Mouse (Mus musculus) hindbrain, embryonic 15.5 days (tissue): ENCODE results near the gene Tmem40. TPM values are rescaled to one million over a fixed set of nuclear protein-coding genes. Genes with fewer than 3 reads are reported as not detected.

Source experiments
- ATAC-seq: fragments of 200-750 bp; cut with Nextera tagmentation; 2 replicates; pipeline ENCODE4 v1.8.0; 2017; ENCODE audit warnings: low read depth, moderate number of reproducible peaks, moderate TSS enrichment; ENCODE audit not compliant: low FRiP score
- H3K27ac ChIP-seq: fragments of 300-500 bp; sonication (generic); replicated peaks from 2 replicates; pipeline ENCODE4 v1.5.1; 2015; ENCODE audit warnings: mild to moderate bottlenecking, inconsistent platforms
- H3K27me3 ChIP-seq: fragments of 300-500 bp; sonication (generic); 2 replicates; pipeline ENCODE4 v1.6.1; 2015; ENCODE audit warnings: control low read depth, inconsistent platforms
- H3K36me3 ChIP-seq: fragments of 300-500 bp; sonication (generic); 2 replicates; pipeline ENCODE4 v1.6.1; 2015; ENCODE audit warnings: control low read depth, inconsistent platforms
- H3K4me1 ChIP-seq: fragments of 300-500 bp; sonication (generic); replicated peaks from 2 replicates; pipeline ENCODE4 v1.6.1; 2015; ENCODE audit warnings: control low read depth, inconsistent platforms
- H3K4me2 ChIP-seq: fragments of 300-500 bp; sonication (generic); 2 replicates; pipeline ENCODE4 v1.6.1; 2015; ENCODE audit warnings: moderate library complexity, mild to moderate bottlenecking, inconsistent platforms
- H3K4me3 ChIP-seq: fragments of 300-500 bp; sonication (generic); 2 replicates; pipeline ENCODE4 v1.5.1; 2015; ENCODE audit warnings: mild to moderate bottlenecking, inconsistent platforms
- H3K9ac ChIP-seq: fragments of 300-500 bp; sonication (generic); 2 replicates; pipeline ENCODE4 v1.6.1; 2015; ENCODE audit warnings: inconsistent platforms
- H3K9me3 ChIP-seq: fragments of 300-500 bp; sonication (generic); 2 replicates; pipeline ENCODE4 v1.6.1; 2016; ENCODE audit warnings: control low read depth, inconsistent platforms
- WGBS: fragments of 180-500 bp; shearing (Covaris S2); methylation state at CpG from one replicate; pipeline ENCODE4 v1.1.7; 2015; 5-methylcytosine and 5-hydroxymethylcytosine counted together
- polyA plus RNA-seq: library from polyadenylated mRNA; unstranded; fragments of >200 nt; fragmentation: Nextera tagmentation; extraction: Ambion mirVana; gene quantifications from 2 replicates; pipeline ENCODE4 v1.2.1, GENCODE M21; 2015

Tmem40 gene
- polyA plus RNA-seq, 1 experiment from 2014 or later: 1.5 TPM

GRCm38 (mm10) chr6:115696707-115697215 lies 65.4 kb downstream of the Tmem40 start:
- Histone ChIP-seq H3K27me3 (no peaks in the 10 kb centered on the region), H3K4me1 (0 out of 2 replicates have a peak, but pooled peaks cover 6% of the 10 kb centered on the region), H3K4me2 (no peak overlapping the region), H3K4me3 (no peak overlapping the region), H3K36me3 (no peaks in the 10 kb centered on the region), H3K9me3 (no peaks in the 10 kb centered on the region), H3K27ac (no peak overlapping the region), H3K9ac (no peak overlapping the region)
- ATAC-seq: no peak
- WGBS: 87% methylated on average over 7 of the region's 7 CpGs

- no peak overlapping the region for H3K27ac ChIP-seq
- no peaks in the 10 kb centered on the region for H3K9me3 ChIP-seq
- no peaks in the 10 kb centered on the region for H3K36me3 ChIP-seq
- H3K4me3 ChIP-seq: no peak overlapping the region
- ATAC-seq: no peak
- 57% methylated on average over 7 of the region's 7 CpGs for WGBS
- H3K4me2 ChIP-seq: no peak overlapping the region
- H3K27me3 ChIP-seq: no peaks in the 10 kb centered on the region
- no peak overlapping the region for H3K9ac ChIP-seq
- H3K4me1 ChIP-seq: 0 out of 2 replicates have a peak, but pooled peaks cover 6% of the 10 kb centered on the region
These were observed 67.1 kb downstream of the Tmem40 start for GRCm38 (mm10) chr6:115695124-115695523.

- H3K4me2 ChIP-seq: no peak overlapping the region
- no peak for ATAC-seq
- H3K4me3 ChIP-seq: no peak overlapping the region
- H3K9me3 ChIP-seq: no peaks in the 10 kb centered on the region
- no peak overlapping the region for H3K9ac ChIP-seq
- H3K27me3 ChIP-seq: no peaks in the 10 kb centered on the region
- WGBS: 54% methylated on average over 9 of the region's 9 CpGs
- no peak overlapping the region for H3K27ac ChIP-seq
- H3K4me1 ChIP-seq: 0 out of 2 replicates have a peak, but pooled peaks cover 6% of the 10 kb centered on the region
- H3K36me3 ChIP-seq: no peaks in the 10 kb centered on the region
These were observed 67.8 kb downstream of the Tmem40 start for GRCm38 (mm10) chr6:115694441-115694842.

GRCm38 (mm10) chr6:115692963-115693730 lies 69.1 kb downstream of the Tmem40 start:
- no peak for ATAC-seq
- no peaks in the 10 kb centered on the region for H3K27me3 ChIP-seq
- 0 out of 2 replicates have a peak, but pooled peaks cover 6% of the 10 kb centered on the region for H3K4me1 ChIP-seq
- H3K4me2 ChIP-seq: no peak overlapping the region
- no peaks in the 10 kb centered on the region for H3K9me3 ChIP-seq
- H3K27ac ChIP-seq: no peak overlapping the region
- no peaks in the 10 kb centered on the region for H3K36me3 ChIP-seq
- WGBS: 65% methylated on average over 5 of the region's 5 CpGs
- no peak overlapping the region for H3K4me3 ChIP-seq
- H3K9ac ChIP-seq: no peak overlapping the region

- Histone ChIP-seq H3K27ac (no peak overlapping the region), H3K27me3 (no peaks in the 10 kb centered on the region), H3K9me3 (no peaks in the 10 kb centered on the region), H3K36me3 (no peaks in the 10 kb centered on the region), H3K4me1 (no peaks in the 10 kb centered on the region), H3K4me2 (no peak overlapping the region), H3K9ac (no peak overlapping the region), H3K4me3 (no peak overlapping the region)
- WGBS: 62% methylated on average over 9 of the region's 9 CpGs
- ATAC-seq: no peak
These were observed 69.9 kb downstream of the Tmem40 start for GRCm38 (mm10) chr6:115692163-115692950.

- 96% methylated on average over 4 of the region's 4 CpGs for WGBS
- H3K4me1 ChIP-seq: no peaks in the 10 kb centered on the region
- no peaks in the 10 kb centered on the region for H3K9me3 ChIP-seq
- ATAC-seq: no peak
- H3K9ac ChIP-seq: no peak overlapping the region
- no peak overlapping the region for H3K4me2 ChIP-seq
- H3K27me3 ChIP-seq: no peaks in the 10 kb centered on the region
- H3K36me3 ChIP-seq: no peaks in the 10 kb centered on the region
- no peak overlapping the region for H3K27ac ChIP-seq
- no peak overlapping the region for H3K4me3 ChIP-seq
These were observed 72.1 kb downstream of the Tmem40 start for GRCm38 (mm10) chr6:115690105-115690504.

GRCm38 (mm10) chr6:115688589-115688988 lies 73.6 kb downstream of the Tmem40 start:
- Histone ChIP-seq H3K36me3 (no peaks in the 10 kb centered on the region), H3K4me1 (no peaks in the 10 kb centered on the region), H3K9me3 (no peaks in the 10 kb centered on the region), H3K27me3 (no peaks in the 10 kb centered on the region), H3K27ac (no peak overlapping the region), H3K9ac (no peak overlapping the region), H3K4me2 (no peak overlapping the region), H3K4me3 (no peak overlapping the region)
- no peak for ATAC-seq
- WGBS: 89% methylated on average over 4 of the region's 4 CpGs

GRCm38 (mm10) chr6:115687753-115688152 lies 74.5 kb downstream of the Tmem40 start:
- Histone ChIP-seq H3K9me3 (no peaks in the 10 kb centered on the region), H3K27ac (no peak overlapping the region), H3K4me1 (no peaks in the 10 kb centered on the region), H3K4me2 (no peak overlapping the region), H3K4me3 (no peak overlapping the region), H3K27me3 (no peaks in the 10 kb centered on the region), H3K9ac (no peak overlapping the region), H3K36me3 (no peaks in the 10 kb centered on the region)
- no peak for ATAC-seq
- WGBS: 70% methylated on average over 3 of the region's 3 CpGs

- H3K27me3 ChIP-seq: no peaks in the 10 kb centered on the region
- H3K9ac ChIP-seq: no peak overlapping the region
- WGBS: 57% methylated on average over 11 of the region's 11 CpGs
- H3K27ac ChIP-seq: no peak overlapping the region
- H3K9me3 ChIP-seq: no peaks in the 10 kb centered on the region
- no peaks in the 10 kb centered on the region for H3K36me3 ChIP-seq
- no peaks in the 10 kb centered on the region for H3K4me1 ChIP-seq
- no peak overlapping the region for H3K4me2 ChIP-seq
- no peak for ATAC-seq
- no peak overlapping the region for H3K4me3 ChIP-seq
These were observed 77.2 kb downstream of the Tmem40 start for GRCm38 (mm10) chr6:115684851-115685646.

- Histone ChIP-seq H3K9me3 (no peaks in the 10 kb centered on the region), H3K36me3 (no peaks in the 10 kb centered on the region), H3K9ac (no peak overlapping the region), H3K27me3 (no peaks in the 10 kb centered on the region), H3K4me2 (no peak overlapping the region), H3K4me1 (no peaks in the 10 kb centered on the region), H3K27ac (no peak overlapping the region), H3K4me3 (no peak overlapping the region)
- 94% methylated on average over 2 of the region's 2 CpGs for WGBS
- ATAC-seq: no peak
These were observed 77.9 kb downstream of the Tmem40 start for GRCm38 (mm10) chr6:115684271-115684670.

- H3K9me3 ChIP-seq: no peaks in the 10 kb centered on the region
- no peaks in the 10 kb centered on the region for H3K27me3 ChIP-seq
- H3K4me2 ChIP-seq: no peak overlapping the region
- H3K4me3 ChIP-seq: no peak overlapping the region
- no peak overlapping the region for H3K9ac ChIP-seq
- H3K36me3 ChIP-seq: no peaks in the 10 kb centered on the region
- no peak overlapping the region for H3K27ac ChIP-seq
- 86% methylated on average over 4 of the region's 4 CpGs for whole genome bisulfite sequencing
- no peak for ATAC-seq
- H3K4me1 ChIP-seq: peaks cover 5% of the 10 kb centered on the region; the same call in 1 of the 2 replicates
These were observed 81.1 kb downstream of the Tmem40 start for GRCm38 (mm10) chr6:115681066-115681465.
